Mouse (Mus musculus) lung, adult 2 months (tissue): ENCODE results near the gene Gm27029.
"Not testable (repeated sequence)": the region's sequence is repeated elsewhere in the genome, so short reads cannot be mapped to it uniquely, and the experiment has no call there.

Experiments
- CTCF ChIP-seq: fragments of 200-500 bp; IDR thresholded peaks from 2 replicates; pipeline ENCODE4 v1.5.1; 2011; ENCODE audit warnings: mild to moderate bottlenecking, low read length, control low read depth; ENCODE audit not compliant: insufficient read depth
- POLR2A ChIP-seq: fragments of 200-500 bp; IDR thresholded peaks from 2 replicates; pipeline ENCODE4 v1.6.1; 2011; ENCODE audit warnings: low read depth, mild to moderate bottlenecking, control low read depth, low read length, borderline replicate concordance; ENCODE audit errors: extremely low read depth

- not testable (repeated sequence) for TF ChIP-seq POLR2A, CTCF
These were observed 25.0 kb upstream of the Gm27029 start for GRCm38 (mm10) chr11:101449596-101449995.
